Mouse (Mus musculus) spleen, embryonic (tissue): ENCODE results near the gene Lrrc32.

Source experiments
- CTCF ChIA-PET: fragments of 350-600 bp; sonication (Branson Sonifier 250); formaldehyde crosslinking; loops from one replicate; lab custom pipeline; 2022; lab: Charles Lee

The Lrrc32 gene

GRCm38 (mm10) chr7:98505664-98506063, 16.6 kb downstream of the Lrrc32 start:
- CTCF ChIA-PET, result interaction anchor here (0.6 kb wide), 1 partner anchor 60 kb away, joined by 10 read pairs; no protein-coding TSS in a partner anchor

- CTCF ChIA-PET, result interaction anchor here (0.6 kb wide), 1 partner anchor 22 kb away, joined by 4 read pairs; the partner anchor contains the start of gene Lrrc32
These were observed 22.2 kb downstream of the Lrrc32 start for GRCm38 (mm10) chr7:98510961-98511958.

GRCm38 (mm10) chr7:98513251-98513650, 24.2 kb downstream of the Lrrc32 start:
- CTCF ChIA-PET, result no interaction called here

DNA sequence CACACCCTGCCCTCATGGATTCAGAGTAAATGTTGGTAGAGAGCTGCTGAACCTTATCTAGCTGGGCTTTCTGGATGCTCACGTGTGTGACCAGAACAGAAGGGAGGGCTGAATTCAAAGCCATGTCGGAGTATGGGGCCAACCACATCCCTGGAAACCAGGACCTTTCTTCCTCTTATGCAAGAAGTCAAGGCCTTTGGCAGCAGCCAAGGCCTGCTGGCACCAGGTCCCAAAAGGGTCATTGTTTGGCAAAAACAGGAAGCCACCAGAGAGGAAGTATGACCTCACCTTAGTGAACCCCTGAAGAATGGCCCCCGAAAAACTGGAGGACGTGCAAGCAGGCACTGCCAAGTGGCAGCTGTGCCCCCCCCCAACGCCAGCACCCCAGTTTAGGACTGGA, 33.5 kb downstream of the Lrrc32 start:
- CTCF ChIA-PET, result interaction anchor here (1.0 kb wide), 1 partner anchor 14 kb away, joined by 4 read pairs; no protein-coding TSS in a partner anchor

DNA sequence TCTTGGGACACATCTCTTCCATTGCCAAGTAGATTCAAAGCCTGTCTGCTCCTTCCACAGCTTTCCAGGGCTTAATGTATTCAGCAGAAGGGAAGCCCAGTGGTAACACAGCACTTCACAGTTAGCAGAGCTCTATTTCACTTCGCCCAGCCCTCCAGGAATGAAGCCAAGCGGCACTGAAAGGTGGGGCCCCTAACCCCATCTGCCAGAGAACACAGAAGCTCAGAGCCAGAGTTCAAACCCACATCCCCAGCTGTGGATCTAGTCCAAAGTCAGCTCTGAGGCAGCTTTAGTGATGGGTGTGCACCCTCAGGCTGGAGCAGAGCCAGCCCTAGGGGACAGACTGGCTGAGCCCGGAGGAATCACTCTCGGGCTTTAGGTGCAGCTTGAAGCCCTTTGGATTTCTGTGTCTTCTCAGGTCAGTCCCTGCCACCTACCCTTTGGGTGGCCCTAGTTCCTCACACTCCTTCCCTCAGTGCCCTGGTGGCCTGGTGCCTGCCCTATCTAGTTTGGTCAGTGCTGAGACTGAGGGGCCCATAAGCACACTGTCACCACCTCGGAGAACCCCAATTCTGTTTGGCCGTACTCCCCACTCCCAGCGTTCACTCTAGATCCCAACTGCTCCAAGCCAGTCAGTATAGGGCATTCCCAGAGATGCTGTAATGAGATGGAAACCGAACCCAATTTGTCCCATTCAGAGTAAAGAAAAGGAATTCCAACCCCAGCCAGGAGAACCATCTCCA, 34.2 kb downstream of the Lrrc32 start:
- CTCF ChIA-PET, result interaction anchor here (1.0 kb wide), 1 partner anchor 13 kb away, joined by 4 read pairs; no protein-coding TSS in a partner anchor

DNA sequence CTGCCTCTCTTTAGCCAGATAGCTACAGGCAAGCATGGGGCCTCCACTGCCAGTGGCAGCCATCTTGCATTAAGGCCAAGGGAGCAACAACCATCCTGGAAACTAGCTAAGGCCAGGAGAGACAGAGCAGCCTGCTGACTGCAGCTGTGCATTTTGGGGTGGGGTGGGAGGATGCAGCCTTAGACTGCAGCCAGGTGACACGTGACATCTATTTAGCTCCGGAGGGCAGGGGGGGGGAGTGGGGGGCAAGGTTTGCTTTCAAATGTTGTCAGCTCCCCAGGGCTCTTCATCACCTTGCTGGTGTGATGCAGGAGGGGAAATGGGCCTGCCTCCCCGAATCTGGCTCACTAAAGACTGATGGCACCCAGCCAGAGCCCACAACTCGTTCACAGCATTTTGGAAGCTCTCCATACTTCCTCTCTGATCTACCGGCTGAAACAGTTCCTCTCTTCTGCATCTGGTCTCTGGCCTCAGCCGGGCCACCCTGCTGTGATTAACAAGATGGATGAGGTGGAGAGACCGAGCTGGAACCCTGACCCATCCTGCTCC, 34.8 kb downstream of the Lrrc32 start:
- CTCF ChIA-PET, result interaction anchor here (0.5 to 0.6 kb wide), 2 partner anchors 78 to 182 kb away, joined by 4 read pairs; no protein-coding TSS in a partner anchor

DNA sequence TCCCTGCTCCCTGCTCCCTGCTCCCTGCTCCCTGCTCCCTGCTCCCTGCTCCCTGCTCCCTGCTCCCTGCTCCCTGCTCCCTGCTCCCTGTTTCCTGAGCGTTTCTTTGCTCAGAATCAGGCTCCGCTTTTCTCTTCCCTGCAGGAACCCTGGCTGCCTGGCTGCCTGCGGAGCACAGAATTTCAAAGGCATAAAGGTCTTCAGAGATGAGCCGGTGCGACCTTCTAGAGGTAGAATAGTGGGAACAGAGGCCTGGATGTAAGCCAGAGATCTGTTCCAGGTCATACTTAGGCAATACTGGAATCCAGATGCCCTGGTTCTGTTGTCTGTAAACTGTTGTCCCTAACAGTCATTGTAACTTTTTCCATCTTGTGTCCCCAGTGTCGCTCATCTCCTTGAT, 35.3 kb downstream of the Lrrc32 start:
- CTCF ChIA-PET, result interaction anchor here (0.5 to 0.6 kb wide), 2 partner anchors 78 to 181 kb away, joined by 4 read pairs; no protein-coding TSS in a partner anchor

DNA sequence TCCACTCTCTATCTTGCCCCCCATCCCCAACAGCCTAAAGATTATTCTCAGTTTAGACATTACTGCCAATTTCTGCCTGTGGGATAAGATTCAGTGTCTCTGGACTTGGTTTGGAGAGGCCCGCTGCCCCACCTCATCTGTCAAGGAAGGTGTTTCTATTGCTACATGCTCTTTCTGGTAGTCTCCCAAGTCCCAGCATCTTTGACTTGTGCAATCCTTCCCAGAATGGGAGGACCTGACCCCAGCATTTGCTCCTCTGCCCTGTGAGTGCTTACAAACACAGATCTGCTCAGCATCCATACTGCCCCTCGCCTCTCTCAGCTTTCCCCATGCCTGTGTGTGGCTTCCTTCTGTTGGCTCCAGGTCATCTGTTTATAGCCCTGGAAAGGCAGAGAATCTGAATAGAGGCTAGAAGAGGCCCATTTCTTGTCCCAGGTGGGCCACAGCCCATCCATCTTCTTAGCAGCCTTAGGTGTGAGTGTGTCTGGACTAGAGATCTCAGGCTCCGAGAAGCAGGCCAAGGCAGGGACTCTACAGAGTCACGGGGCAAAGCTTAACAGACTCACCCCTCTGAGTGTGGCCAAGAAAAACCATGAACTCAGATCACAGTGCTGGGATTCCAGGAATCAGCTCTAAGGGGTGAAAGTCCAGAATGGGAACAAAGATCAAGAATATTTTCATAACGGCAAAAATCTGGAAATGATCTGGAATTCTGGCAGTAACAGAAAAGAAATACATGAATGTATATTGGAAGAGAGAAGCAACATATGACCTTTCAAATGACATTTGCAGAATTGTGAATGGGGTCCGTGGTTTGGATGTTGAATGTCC, 36.0 kb downstream of the Lrrc32 start:
- CTCF ChIA-PET, result no interaction called here

- CTCF ChIA-PET, result interaction anchor here (0.7 kb wide), 1 partner anchor 20 kb away, joined by 6 read pairs; no protein-coding TSS in a partner anchor
These were observed 38.0 kb downstream of the Lrrc32 start for GRCm38 (mm10) chr7:98527085-98527484.

GRCm38 (mm10) chr7:98531612-98532011, 42.5 kb downstream of the Lrrc32 start:
- CTCF ChIA-PET, result interaction anchor here (0.7 kb wide), 1 partner anchor 591 kb away, joined by 5 read pairs; no protein-coding TSS in a partner anchor

DNA sequence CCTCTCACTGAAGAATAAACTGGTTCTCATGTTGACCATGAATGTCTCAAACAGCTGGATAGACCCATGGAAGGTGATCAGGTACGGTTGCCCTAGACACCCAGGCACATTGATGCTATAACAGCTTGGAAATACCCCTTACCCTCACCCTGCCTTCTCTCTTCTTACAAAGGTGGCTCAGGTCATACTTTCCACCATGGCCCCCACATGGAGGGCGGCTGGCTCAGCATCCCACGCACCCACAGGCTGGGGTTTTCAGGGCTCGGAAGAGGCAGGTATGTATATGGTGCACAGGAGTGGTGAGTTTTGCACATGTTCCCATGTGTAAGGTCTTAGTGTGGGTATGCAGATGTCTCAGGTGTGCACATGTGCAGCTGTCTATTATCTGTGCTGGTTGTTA, 43.9 kb downstream of the Lrrc32 start:
- CTCF ChIA-PET, result no interaction called here

DNA sequence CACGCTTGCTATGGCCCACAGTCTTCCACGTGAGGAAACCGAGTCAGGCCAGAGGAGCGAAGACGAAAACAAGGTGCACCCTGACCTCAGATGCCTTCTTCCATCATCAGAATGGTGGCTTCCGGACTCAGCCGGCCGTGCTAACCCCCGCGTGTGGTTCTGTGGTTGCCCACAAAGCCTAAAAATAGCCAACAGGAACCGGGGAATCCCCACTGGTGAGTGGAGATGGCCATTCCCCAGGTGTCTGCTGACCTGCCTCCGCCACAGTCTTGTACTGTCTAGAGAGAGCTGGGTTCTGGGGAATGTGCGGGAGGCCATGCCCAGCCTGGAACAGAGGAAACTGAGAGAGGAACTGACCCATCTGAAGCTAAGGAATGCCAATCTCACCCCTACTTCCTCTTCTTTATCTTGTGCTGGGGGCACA, 45.4 kb downstream of the Lrrc32 start:
- CTCF ChIA-PET, result interaction anchor here (0.8 kb wide), 1 partner anchor 30 kb away, joined by 3 read pairs; no protein-coding TSS in a partner anchor

- CTCF ChIA-PET, result interaction anchor here (0.8 kb wide), 1 partner anchor 29 kb away, joined by 3 read pairs; no protein-coding TSS in a partner anchor
These were observed 46.1 kb downstream of the Lrrc32 start for GRCm38 (mm10) chr7:98535191-98535590.

GRCm38 (mm10) chr7:98535882-98536281, 46.8 kb downstream of the Lrrc32 start:
- CTCF ChIA-PET, result interaction anchor here (0.6 kb wide), 1 partner anchor 102 kb away, joined by 3 read pairs; no protein-coding TSS in a partner anchor

DNA sequence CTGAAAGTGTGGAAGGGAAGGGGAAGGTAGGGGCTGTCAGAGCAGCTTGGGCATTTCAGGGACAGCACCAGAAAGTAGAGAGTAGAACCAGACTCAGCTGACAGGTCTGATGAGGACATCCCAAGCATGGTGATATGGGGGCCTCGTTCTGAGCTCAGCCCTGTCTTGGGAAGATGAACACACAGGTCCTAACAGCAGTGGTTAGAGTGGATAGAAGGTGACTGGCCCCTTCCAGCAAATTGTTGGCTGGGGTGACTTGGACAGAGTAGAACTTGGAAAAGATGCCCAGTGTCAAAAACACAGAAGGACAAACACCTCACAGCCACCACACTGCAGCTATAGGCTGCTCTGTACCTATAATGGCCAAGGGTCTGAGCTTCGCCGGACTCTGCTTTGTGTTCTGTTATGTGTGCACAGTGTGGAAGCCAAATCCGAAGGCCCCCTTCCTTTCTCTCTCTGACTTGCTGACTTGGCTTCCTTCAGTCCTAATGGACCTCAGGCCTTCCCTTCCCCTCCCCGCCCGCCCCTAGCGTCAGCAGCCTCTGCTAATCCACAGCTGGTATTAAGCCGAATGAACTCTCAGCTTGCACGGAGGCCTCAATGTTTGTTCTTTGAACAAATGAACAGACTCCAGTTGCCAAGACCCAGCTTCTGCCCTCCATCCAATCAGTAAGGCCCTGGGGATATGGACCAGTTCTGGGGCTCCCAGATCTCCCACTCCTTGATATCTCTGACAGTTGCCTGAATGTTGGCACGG, 48.3 kb downstream of the Lrrc32 start:
- CTCF ChIA-PET, result interaction anchor here (0.8 kb wide), 1 partner anchor 8 kb away, joined by 3 read pairs; no protein-coding TSS in a partner anchor

DNA sequence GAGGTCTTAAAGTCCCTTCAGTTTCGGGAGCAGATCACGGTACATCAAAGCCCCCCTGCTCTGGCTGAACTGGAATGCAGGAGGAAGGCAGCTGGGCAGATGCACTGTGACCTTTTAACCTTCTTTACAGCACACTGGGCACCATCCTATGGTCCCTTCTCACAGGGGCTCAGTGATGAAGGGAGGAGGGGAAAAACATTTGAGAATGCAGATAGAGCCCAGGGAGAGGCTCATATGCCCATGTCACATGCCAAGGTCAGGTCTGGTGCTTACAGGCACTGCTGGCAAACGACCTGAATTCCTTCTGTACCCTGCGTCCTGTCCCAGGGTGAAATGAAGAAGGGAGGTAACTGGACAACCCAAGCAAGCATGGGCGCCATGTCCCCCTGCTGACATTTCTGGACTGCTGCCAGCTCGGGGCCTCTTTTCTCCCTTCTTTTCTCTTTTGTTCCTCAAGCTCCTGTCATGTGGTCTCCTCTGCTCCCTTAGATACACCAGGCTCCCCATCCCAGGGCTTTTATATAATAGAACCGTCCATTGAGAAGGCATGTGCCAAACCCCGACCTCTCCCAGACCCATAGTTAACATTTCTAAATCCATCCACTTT, 49.0 kb downstream of the Lrrc32 start:
- CTCF ChIA-PET, result interaction anchor here (0.8 kb wide), 1 partner anchor 9 kb away, joined by 3 read pairs; no protein-coding TSS in a partner anchor

DNA sequence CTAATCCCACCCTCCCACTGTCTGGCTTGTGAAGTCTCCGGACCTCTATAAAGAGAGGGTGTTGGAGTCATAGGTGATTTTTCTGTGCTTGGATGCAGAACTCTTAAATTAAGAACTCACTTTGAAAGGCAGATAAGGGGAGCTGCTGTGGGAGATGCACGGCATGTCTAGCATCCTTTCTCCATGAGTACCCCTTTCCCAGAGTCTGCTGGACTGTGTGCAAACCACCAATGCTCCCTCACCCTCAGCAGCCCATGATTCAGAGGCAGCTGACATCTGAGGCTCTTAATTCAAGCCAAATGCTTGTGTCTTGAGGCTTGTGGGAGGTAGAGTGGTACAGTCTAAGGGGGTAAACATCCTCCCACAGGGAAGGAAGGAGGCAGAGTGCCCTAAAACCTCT, 51.8 kb downstream of the Lrrc32 start:
- CTCF ChIA-PET, result no interaction called here

- CTCF ChIA-PET, result no interaction called here
These were observed 52.5 kb downstream of the Lrrc32 start for GRCm38 (mm10) chr7:98541564-98541963.

GRCm38 (mm10) chr7:98542267-98542666, 53.2 kb downstream of the Lrrc32 start:
- CTCF ChIA-PET, result no interaction called here
